Mouse (Mus musculus): ENCODE measurements around the gene A130010J15Rik. TPM values are rescaled to one million over a fixed set of nuclear protein-coding genes. Genes with fewer than 3 reads are reported as not detected.

A130010J15Rik gene
- polyA plus RNA-seq, 1 experiment, result 9.3 TPM

DNA sequence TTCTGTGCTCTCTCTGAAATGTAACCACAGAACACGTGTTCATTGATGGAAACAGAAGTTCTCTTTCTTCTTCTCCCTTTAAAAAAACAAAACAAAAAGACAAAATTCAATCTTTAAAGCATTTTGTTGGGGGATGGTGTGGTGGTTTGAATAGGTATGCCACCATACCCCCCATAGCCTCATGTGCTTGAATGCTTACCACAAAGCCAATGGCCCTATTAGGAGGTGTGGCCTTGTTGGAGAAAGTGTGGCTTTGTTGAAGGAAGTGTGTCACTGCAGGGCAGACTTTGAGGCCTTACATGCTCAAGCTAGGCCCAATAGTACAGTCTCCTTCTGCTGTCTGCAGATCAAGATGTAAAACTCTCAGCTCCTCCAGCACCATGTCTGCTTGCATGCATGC lies 21.4 kb upstream of the A130010J15Rik start:
- H3K4me3 ChIP-seq (ENCODE audit: low read depth, low read length), result no peak overlapping the region
- H3K9me3 ChIP-seq (replicated peaks; ENCODE audit: control insufficient read depth, insufficient read depth, low read length, poor library complexity, severe bottlenecking), result no peaks in the 10 kb centered on the region
- H3K27me3 ChIP-seq (ENCODE audit: control insufficient read depth, insufficient read depth, low read length, poor library complexity, severe bottlenecking), result no peaks in the 10 kb centered on the region
- TF ChIP-seq CTCF (IDR thresholded peaks at IDR 0.05; ENCODE audit: low read depth, low read length) (no peak), EP300 (IDR thresholded peaks at IDR 0.05; ENCODE audit: insufficient read depth, low read depth, low read length) (no peak), POLR2A (IDR thresholded peaks at IDR 0.05; ENCODE audit: insufficient read depth, low read length) (no peak)
- no peak overlapping the region for H3K27ac ChIP-seq (ENCODE audit: insufficient read depth, low read length)
- H3K4me1 ChIP-seq (ENCODE audit: control insufficient read depth, insufficient read depth, low read length), result no peaks in the 10 kb centered on the region
- no peaks in the 10 kb centered on the region for H3K36me3 ChIP-seq (ENCODE audit: control insufficient read depth, insufficient read depth, low read length, poor library complexity, severe bottlenecking)
- H3K9ac ChIP-seq (ENCODE audit: low read depth, poor library complexity, severe bottlenecking), result no peak overlapping the region

DNA sequence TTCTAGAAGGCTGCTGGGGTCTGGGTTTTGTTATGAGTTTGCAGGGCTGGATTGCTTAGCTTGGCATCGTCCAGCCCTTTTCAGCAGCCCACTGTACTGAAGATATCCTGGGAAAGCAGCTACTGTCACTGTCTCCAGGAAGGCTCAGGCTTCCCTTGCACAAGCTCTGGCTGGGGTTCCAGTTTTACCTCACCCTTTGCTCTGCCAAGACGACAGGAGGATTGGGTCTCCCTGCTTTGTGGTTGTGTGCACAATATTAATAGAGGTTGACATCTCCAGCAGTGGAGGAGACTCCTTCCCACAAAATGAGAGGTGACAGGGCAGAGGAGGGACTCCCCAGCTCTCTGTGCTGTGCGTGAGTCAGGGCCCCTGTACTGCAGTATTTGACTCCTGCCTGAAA lies 18.6 kb upstream of the A130010J15Rik start:
- no peak for TF ChIP-seq EP300 (IDR thresholded peaks at IDR 0.05; ENCODE audit: insufficient read depth, low read depth, low read length)
- no peak for TF ChIP-seq POLR2A (IDR thresholded peaks at IDR 0.05; ENCODE audit: insufficient read depth, low read length)
- TF ChIP-seq CTCF (IDR thresholded peaks at IDR 0.05; ENCODE audit: low read depth, low read length), result no peak
- H3K27me3 ChIP-seq (ENCODE audit: control insufficient read depth, insufficient read depth, low read length, poor library complexity, severe bottlenecking), result no peaks in the 10 kb centered on the region
- no peaks in the 10 kb centered on the region for H3K4me1 ChIP-seq (ENCODE audit: control insufficient read depth, insufficient read depth, low read length)

DNA sequence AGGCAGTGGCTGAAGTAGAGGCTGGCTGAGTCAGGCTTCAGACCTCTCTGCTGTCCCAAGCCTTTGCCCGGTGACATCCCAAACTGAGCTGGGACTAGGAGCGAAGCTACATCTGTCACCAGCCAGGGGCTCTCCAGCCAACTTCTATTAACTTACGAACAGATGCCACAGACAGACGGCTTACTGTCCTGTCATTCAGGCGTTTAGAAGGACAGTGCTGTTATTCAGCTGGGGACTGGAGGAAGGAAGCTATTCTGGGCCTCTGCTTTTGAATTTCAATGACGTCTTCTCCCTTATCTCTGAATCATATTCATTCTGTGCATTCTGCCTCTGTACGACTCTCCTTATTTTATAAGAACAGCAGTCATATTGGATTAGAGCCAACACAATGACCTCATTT lies 16.7 kb upstream of the A130010J15Rik start:
- TF ChIP-seq EP300 (IDR thresholded peaks at IDR 0.05; ENCODE audit: insufficient read depth, low read depth, low read length) (no peak), POLR2A (IDR thresholded peaks at IDR 0.05; ENCODE audit: insufficient read depth, low read length) (no peak), CTCF (IDR thresholded peaks at IDR 0.05; ENCODE audit: low read depth, low read length) (no peak)
- no peaks in the 10 kb centered on the region for H3K9me3 ChIP-seq (replicated peaks; ENCODE audit: control insufficient read depth, insufficient read depth, low read length, poor library complexity, severe bottlenecking)
- no peaks in the 10 kb centered on the region for H3K27me3 ChIP-seq (ENCODE audit: control insufficient read depth, insufficient read depth, low read length, poor library complexity, severe bottlenecking)
- H3K27ac ChIP-seq (ENCODE audit: insufficient read depth, low read length), result no peak overlapping the region
- no peak overlapping the region for H3K9ac ChIP-seq (ENCODE audit: low read depth, poor library complexity, severe bottlenecking)
- no peaks in the 10 kb centered on the region for H3K36me3 ChIP-seq (ENCODE audit: control insufficient read depth, insufficient read depth, low read length, poor library complexity, severe bottlenecking)
- H3K4me3 ChIP-seq (ENCODE audit: low read depth, low read length), result no peak overlapping the region
- no peaks in the 10 kb centered on the region for H3K4me1 ChIP-seq (ENCODE audit: control insufficient read depth, insufficient read depth, low read length)

More for the DNA sequence above, 18.6 kb upstream of the A130010J15Rik start:
- H3K4me3 ChIP-seq (ENCODE audit: low read depth, low read length), result no peak overlapping the region
- no peak overlapping the region for H3K27ac ChIP-seq (ENCODE audit: insufficient read depth, low read length)
- no peaks in the 10 kb centered on the region for H3K9me3 ChIP-seq (replicated peaks; ENCODE audit: control insufficient read depth, insufficient read depth, low read length, poor library complexity, severe bottlenecking)
- H3K9ac ChIP-seq (ENCODE audit: low read depth, poor library complexity, severe bottlenecking), result no peak overlapping the region
- H3K36me3 ChIP-seq (ENCODE audit: control insufficient read depth, insufficient read depth, low read length, poor library complexity, severe bottlenecking), result no peaks in the 10 kb centered on the region

DNA sequence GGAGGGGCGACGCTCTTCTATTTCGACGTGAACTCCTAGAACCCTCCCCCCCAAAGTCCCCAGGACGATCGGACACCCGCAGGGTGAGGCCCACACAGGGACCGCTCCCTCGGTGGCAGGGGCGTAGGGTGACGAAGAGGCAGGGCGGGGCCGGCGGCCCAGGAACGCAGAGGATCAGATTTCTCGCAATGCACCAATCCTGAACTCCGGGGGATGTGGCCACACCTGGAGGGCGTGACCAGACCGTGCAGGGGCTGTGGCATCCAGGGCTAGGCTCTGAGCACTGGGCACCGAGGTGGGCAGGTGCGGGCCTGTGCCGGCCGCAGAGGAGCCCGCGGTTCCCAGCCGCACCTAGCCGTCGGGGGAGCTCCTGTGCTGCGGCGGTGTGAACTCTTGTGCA lies 15.0 kb upstream of the A130010J15Rik start, which contains the start of gene Irf6:
TSS of gene Irf6 (plus strand) at position 240 of the 400 bp plus-strand sequence.
- no peak for TF ChIP-seq POLR2A (IDR thresholded peaks at IDR 0.05; ENCODE audit: insufficient read depth, low read length)
- TF ChIP-seq CTCF (IDR thresholded peaks at IDR 0.05; ENCODE audit: low read depth, low read length), result no peak
- TF ChIP-seq EP300 (IDR thresholded peaks at IDR 0.05; ENCODE audit: insufficient read depth, low read depth, low read length), result no peak
- Histone ChIP-seq H3K4me1 (ENCODE audit: control insufficient read depth, insufficient read depth, low read length) (no peaks in the 10 kb centered on the region), H3K4me3 (ENCODE audit: low read depth, low read length) (peak within 1 kb of the TSS; percentile 84), H3K36me3 (ENCODE audit: control insufficient read depth, insufficient read depth, low read length, poor library complexity, severe bottlenecking) (no peaks in the 10 kb centered on the region), H3K27me3 (ENCODE audit: control insufficient read depth, insufficient read depth, low read length, poor library complexity, severe bottlenecking) (no peaks in the 10 kb centered on the region), H3K27ac (ENCODE audit: insufficient read depth, low read length) (no peak within 1 kb of the TSS), H3K9ac (ENCODE audit: low read depth, poor library complexity, severe bottlenecking) (peak within 1 kb of the TSS; percentile 67), H3K9me3 (replicated peaks; ENCODE audit: control insufficient read depth, insufficient read depth, low read length, poor library complexity, severe bottlenecking) (no peaks in the 10 kb centered on the region)

DNA sequence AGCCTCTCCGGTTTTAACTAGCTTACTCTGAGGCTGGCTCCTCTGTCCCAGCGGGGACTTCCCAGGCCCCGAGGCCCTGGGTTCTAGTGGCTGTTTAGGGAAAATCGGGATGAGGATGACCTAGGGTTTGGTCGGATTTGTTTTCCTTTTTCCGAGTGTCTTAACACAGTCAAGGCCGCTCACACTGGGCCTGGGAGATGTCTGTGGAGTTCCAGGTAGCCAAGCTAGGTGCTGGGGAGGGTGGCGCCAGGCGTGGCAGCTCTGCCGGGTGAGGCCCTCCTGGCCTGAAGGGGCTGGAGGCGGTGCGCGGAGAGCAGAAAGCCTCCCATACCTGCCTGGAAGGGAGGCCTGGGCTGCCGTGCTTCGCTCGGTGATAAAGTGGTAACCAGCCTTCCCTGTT lies 14.3 kb upstream of the A130010J15Rik start:
- Histone ChIP-seq H3K36me3 (ENCODE audit: control insufficient read depth, insufficient read depth, low read length, poor library complexity, severe bottlenecking) (no peaks in the 10 kb centered on the region), H3K27me3 (ENCODE audit: control insufficient read depth, insufficient read depth, low read length, poor library complexity, severe bottlenecking) (no peaks in the 10 kb centered on the region), H3K27ac (ENCODE audit: insufficient read depth, low read length) (no peak overlapping the region), H3K9me3 (replicated peaks; ENCODE audit: control insufficient read depth, insufficient read depth, low read length, poor library complexity, severe bottlenecking) (no peaks in the 10 kb centered on the region), H3K4me3 (ENCODE audit: low read depth, low read length) (peak overlapping the region; percentile 84), H3K9ac (ENCODE audit: low read depth, poor library complexity, severe bottlenecking) (peak overlapping the region; percentile 67), H3K4me1 (ENCODE audit: control insufficient read depth, insufficient read depth, low read length) (no peaks in the 10 kb centered on the region)
- TF ChIP-seq CTCF (IDR thresholded peaks at IDR 0.05; ENCODE audit: low read depth, low read length) (no peak), EP300 (IDR thresholded peaks at IDR 0.05; ENCODE audit: insufficient read depth, low read depth, low read length) (no peak), POLR2A (IDR thresholded peaks at IDR 0.05; ENCODE audit: insufficient read depth, low read length) (no peak)

DNA sequence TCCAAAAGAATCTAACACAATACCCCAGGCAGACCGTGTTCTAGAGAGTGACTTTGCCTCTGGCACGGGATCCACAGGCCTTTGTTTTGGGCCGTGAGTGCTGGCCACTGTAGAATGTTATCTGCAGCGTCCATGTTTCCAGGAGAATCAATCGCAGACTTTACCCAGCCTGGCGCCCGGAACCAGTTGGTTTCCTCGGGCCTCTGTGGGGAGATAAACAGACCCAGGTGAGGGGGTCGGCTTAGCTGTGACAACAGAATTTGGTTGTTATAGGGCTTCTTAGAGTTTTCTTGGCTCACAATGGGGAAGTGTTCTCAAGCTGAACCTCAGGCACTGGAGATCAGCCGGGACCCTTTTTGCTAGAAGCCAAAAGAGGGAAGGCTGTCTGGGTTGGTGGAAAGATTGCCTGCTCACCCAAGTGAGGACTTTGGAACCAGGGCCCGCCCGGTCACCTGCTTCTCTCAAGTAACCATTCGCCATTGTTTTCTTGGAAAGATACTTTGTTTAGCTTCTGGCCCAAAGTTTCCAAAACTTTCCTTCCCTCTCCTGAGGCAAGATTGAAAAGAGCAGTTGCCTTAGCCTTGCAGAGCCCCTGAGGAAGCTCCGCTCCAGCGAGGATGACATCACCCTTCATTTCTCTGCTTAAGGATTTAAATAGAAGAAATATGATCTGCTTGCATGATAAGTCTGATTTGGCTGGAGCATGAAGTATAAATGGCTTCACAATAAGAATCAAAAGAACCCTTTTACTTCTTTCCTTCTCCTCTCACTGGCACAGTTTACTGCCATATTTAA lies 11.3 kb upstream of the A130010J15Rik start:
- H3K36me3 ChIP-seq (ENCODE audit: control insufficient read depth, insufficient read depth, low read length, poor library complexity, severe bottlenecking), result no peaks in the 10 kb centered on the region
- TF ChIP-seq EP300 (IDR thresholded peaks at IDR 0.05; ENCODE audit: insufficient read depth, low read depth, low read length) (no peak), CTCF (IDR thresholded peaks at IDR 0.05; ENCODE audit: low read depth, low read length) (no peak), POLR2A (IDR thresholded peaks at IDR 0.05; ENCODE audit: insufficient read depth, low read length) (no peak)
- H3K27ac ChIP-seq (ENCODE audit: insufficient read depth, low read length), result no peak overlapping the region
- H3K9ac ChIP-seq (ENCODE audit: low read depth, poor library complexity, severe bottlenecking), result no peak overlapping the region
- no peaks in the 10 kb centered on the region for H3K4me1 ChIP-seq (ENCODE audit: control insufficient read depth, insufficient read depth, low read length)
- no peak overlapping the region for H3K4me3 ChIP-seq (ENCODE audit: low read depth, low read length)
- no peaks in the 10 kb centered on the region for H3K27me3 ChIP-seq (ENCODE audit: control insufficient read depth, insufficient read depth, low read length, poor library complexity, severe bottlenecking)
- no peaks in the 10 kb centered on the region for H3K9me3 ChIP-seq (replicated peaks; ENCODE audit: control insufficient read depth, insufficient read depth, low read length, poor library complexity, severe bottlenecking)
